Mouse (Mus musculus) left cerebral cortex, postnatal 36 days (tissue): Measurements from ENCODE around the gene Gm10964. TPM values are rescaled to one million over a fixed set of nuclear protein-coding genes. Genes with fewer than 3 reads are reported as not detected.

Experiments used
- DNase-seq, 2 experiments: peaks; one replicate each; pipeline ENCODE4 v3.0.0; 2021 to 2022; ENCODE audit warnings: low spot score in 2 of 2, mixed read lengths in 1 of 2
- intact Hi-C: fragments of 180-260 bp; cut with DNase I; formaldehyde crosslinking; loops from one replicate; pipeline ENCODE4 v1.15.1; 2025
- total RNA-seq, 2 experiments: library from RNA; stranded (reverse); gene quantifications; 2 replicates each; pipeline ENCODE4 v1.2.3; 2021

The Gm10964 gene
- total RNA-seq, 2 experiments from 2014 or later: not detected

DNA sequence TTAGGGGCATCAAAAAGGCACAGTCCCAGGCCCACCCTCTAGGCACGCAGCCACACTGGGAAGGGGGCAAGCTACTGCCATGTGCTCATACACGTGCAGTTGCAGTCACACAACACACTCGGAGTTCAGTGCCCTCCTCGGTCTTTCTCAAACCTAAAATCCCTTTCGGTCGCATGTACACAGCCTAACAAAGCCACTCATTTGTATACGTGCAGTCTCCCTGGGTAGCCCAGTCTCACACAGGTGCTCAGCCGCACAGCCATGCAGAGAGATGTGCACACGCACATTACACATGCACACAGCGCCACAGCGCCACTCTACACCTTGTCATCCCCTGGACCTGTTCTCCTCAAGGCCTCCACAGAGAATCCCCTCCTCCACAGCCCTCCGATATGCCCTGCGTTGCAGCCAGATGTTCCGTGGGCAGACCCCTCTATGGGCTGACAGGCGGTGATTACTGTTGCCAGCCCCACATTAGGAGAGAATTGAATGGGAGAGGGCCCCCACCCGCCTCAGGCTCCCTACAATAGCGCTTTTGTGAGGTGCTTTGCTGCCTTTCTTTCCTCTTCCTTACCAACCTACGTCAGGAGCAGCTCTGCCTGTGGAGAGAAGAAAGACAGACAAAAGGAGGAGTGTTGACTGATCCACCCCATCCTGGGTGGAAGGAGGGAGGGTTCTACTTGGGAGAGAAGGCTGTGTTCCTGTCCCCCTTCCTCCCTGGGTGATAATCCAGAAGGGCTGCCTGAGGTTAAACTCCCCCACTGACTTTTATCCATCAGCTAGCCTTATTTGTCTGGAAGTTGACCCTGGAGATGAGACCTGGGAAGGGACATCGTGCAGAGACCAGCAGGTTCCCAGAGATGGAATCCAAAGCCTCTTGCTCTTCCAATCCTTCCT is 5.1 kb upstream of the Gm10964 start:
- peak; percentile 55 to 63 for DNase-seq
- intact Hi-C loops: loop anchor here (2.0 to 5.0 kb wide), 2 partner anchors 51 to 122 kb away; no protein-coding TSS in a partner anchor

DNA sequence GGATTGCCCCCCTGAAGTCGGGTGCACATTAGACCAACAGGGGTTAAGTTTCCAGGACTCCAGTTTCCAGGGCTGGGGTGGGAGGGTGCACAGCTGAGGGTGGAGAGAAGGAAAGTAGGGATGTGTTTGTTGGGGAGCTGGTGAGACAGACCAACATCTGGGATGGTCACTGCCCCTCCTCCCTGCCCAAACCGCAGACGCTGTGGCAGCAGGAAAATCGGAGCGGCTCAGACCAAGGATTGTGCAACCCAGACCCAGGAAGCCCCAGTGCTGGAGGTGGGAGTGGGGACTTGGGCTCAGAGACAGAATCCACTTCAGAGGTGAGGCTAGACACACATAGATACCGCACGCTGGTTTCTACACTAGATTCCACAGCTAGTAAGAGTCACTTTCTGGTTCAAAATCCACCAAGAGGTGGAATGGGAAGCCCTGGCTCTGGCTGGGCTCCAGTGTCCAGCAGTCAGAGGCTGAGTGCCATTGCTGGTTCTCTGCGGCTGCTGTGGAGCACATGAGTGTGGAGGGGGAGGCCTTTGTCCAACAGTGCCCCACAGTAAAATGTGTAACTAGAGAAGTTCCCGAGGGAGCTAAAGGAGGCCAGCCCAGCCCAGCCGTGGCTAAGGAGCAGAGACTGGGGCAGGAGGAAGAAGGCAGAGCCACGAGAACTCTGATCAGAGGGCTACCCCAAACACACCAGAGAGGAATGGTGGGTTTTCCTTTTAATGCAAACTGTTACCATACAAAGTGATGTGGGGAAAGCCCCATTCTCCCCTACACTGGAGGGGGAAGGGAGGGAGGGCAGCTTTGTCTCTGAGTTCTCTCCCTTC is 4.3 kb upstream of the Gm10964 start:
- no peak for DNase-seq
- intact Hi-C loops: loop anchor here (2.0 to 5.0 kb wide), 4 partner anchors 52 to 303 kb away; partner anchors contain the start of gene Syt6

DNA sequence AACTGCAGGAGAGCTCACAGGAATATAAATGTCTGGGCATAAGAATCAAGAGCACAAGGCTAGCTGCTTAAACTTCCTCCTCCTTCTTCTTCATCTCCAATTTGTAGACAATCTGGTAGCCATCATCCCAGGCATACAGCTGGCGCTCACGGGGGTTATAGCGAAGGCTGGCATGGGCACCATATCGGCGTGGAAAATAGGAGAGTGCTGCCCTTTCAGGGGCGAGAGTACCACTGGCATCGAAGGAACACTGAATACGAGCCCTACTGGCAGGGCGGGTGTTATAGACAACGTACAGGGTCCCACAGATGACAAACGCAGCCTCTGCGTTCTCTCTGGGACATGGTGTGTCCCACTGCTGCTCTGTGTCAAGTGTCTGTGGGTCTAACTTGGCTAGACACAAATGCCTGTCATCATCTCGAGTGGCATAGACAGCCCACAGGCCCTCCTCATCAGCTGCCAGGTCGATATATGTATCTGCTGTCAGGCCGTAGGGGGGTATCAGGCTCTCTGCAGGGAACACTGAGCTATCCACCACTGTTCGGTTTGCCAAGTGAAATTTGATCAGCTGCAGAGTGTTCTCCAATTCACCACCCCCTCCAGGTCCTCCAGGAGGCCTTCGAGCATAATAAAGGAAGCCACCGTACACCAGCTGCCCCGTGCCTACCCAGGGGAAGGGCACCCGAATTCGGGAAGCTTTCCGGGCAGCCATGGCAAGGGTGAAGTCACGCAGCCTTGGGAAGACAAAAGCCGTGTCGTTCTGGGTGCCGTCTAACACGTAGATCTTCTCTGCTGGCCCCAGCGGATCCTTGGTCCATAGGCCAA is 3.2 kb upstream of the Gm10964 start:
- intact Hi-C loops: loop anchor here (2.0 to 5.0 kb wide), 3 partner anchors 53 to 304 kb away; partner anchors contain the start of gene Syt6
- DNase-seq: no peak

DNA sequence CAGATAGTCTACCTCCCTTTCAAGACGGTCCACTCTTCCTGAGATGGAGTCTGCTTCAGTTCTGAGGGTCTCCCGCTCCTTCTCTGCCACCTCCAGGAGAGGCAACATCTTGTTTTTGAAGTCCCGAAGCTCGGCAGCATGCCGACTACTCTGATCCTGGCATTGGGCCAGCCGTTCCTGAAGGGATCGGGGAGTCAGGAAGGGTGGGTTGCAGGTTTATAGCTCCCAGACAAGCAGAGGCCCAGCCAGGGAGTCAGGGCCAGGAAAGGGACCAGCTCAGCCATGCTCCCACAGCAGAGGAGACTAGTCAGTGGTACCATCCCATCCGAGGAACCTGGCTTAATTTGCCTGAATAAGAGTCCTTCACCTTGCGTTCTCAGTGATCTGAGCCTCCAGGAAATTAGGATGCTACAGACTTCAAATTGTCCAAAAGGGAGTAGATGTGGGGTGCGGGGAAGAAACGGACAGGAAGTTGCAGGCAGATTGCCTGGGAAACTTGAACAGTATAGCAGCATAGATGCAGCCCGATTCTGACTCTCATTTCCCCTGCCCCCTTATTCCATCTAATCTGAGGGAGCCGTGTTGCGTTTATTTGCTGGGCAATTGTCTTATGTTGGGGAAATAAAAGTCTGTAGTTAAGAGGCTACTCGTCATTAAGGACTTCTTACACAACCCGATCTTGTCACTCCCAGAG is 2.0 kb upstream of the Gm10964 start:
- DNase-seq: no peak

DNA sequence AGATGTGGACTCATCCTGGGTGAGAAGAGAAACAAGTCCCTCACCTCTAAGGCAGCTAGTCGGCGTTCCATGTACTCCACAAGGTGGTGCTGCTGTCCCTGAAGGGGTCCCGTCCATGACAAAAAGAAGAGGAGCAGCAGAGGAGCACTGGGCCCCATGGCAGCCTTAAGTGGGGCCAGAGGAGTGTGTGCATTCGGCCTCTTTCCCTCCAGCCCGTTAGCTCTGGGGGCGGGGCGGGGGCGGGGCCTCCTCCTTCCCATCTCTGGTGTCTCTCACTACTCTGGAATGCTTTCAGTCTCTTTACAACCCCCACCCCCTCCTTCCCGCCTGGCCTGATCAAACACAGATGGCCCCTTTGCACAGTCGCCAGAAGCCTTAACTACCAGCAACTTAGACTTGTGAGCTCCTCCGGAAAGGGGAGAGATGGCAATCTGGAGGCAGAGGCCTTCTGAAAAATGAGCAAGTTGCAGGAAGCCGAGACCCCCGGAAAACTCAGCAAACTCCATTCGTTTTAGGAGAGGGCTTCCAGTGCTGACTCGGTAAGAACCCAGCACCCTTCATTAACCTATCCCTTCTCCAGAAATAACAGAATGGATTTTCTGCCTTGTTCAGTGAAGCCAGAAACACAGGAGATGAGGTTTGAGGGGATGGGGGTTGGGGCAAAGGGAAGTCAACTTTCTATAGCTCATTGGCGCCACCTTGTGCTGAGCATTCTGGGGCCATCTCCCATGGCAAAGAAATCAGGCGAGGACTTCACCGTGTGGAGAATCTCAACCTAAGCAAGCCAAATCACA is 1.2 kb upstream of the Gm10964 start, which contains the start of gene Olfml3:
Gene Olfml3 (minus strand): TSS at position 224 of the 794 bp plus-strand sequence.
- intact Hi-C loops: loop anchor here (2.0 to 5.0 kb wide), 3 partner anchors 161 to 345 kb away; partner anchors contain the start of gene Syt6
- DNase-seq: peak; percentile 84 to 88

More for the DNA sequence above, 2.0 kb upstream of the Gm10964 start:
- intact Hi-C loops: loop anchor here (5.0 kb wide), 2 partner anchors 160 to 305 kb away; partner anchors contain the start of gene Syt6

DNA sequence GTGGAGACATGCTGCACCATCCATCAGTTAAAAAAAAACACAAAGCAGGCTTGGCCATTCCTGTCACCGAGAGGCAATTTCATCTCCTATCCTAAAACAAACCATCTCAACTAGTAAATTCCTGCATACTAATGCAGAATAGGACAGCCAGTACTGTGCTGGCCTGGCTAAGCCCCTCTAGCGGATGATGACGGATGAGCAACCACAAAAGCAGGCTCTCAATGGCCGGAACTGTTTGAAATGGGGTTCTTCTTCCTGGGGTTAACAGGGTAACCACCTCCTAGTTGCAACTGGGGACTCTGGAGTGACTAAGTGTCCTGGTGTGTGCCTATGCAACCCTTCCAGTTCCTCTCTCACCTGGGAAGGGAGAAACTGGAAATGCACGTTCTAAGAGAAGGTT is 1.2 kb downstream of the Gm10964 start:
- intact Hi-C loops: no loop called here

DNA sequence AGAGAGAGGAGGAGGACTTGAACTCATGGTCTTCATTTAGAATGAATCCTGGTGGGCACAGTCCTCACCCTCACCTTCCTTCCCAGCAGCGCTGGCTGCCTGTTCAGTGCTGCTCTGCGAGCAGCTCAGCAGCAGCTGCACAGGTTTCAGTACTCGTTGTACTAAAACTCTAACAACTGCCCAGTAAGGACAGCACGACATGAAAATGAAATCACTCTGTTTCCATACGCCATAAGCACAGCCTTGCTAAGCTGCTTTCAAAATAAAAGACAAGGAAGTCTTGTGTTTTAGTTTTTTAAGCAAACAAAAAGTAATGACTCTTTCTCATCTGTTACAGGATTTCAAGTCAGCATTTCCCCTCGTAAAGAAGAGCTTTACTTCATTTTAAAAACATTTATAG is 4.0 kb downstream of the Gm10964 start:
- intact Hi-C loops: no loop called here
- DNase-seq: no peak

More for the DNA sequence above, 1.2 kb downstream of the Gm10964 start:
- DNase-seq: no peak

DNA sequence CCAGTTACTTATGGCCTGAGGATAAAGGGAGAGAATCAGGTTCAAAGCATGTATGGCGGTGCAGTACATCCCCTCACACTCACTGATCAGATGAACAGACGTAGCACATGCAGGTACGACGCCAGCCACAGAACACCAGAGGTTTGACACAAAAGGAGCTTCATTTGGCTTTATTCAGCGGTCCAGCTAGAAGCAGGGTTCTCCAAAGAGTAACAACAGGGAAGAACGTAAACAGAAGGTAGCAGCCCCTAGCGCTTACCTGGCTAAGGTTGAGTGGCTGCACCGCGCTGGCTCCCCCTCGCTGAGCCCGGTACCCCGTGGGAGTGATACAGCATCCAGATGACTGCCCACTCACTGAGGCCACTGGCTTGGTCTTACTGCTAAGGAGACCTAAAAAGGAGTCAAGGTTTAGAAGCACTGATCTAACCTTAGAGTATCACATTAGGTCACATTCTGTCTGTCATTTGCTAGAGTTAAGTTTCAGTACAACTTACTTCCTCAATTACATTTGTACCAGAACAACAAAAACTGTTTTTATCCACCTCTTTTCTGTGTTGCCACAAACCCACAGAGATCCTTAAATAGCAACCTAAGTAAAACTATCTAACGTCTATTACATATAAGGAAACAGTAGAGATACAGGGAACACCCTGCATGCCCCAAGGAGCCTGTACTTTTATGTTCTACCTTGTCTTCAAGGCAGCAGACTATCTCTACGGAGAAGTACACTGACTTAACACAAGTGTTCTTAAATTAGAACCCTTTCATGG is 6.0 kb downstream of the Gm10964 start:
- intact Hi-C loops: no loop called here
- DNase-seq: no peak

DNA sequence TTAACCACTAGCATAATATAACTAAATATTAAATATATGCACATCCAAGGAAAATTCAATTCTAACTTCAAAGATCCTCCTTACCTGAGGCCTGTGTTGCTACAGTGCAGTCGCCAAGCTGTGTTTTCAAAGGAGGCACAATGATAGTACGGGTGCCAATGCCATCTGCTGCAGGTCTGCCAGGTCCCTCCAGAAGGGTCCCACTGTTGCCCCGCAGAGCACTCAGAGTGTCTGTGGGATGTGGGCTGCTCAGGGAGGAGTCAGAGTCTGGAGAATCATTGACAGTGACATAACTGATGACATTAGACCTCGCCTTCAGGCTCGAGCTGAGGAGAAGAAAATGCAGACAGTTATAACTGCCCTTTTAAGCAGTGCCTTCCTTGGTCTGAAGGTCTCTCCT is 7.5 kb downstream of the Gm10964 start:
- DNase-seq: no peak
- intact Hi-C loops: no loop called here

DNA sequence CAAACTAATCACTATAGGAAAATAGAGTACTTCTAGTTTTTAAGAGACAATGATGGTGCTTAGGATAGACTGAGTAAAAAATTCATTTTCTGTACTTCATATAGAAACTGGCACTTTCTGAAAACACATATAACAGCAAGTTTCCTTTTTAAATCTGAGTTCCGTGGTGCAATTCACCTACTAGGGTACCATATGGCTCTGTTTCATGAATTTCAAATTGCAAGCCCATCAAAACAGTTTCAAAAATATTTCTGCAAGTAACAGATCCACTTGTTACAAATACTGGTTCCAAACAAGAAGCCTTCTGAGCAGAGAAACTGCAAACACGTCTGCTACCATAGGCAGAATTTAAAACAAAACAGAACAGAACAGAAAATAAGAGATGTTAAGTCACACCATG is 12.4 kb downstream of the Gm10964 start:
- DNase-seq: no peak
- intact Hi-C loops: loop anchor here (5.0 kb wide), 1 partner anchor 136 kb away; no protein-coding TSS in a partner anchor

DNA sequence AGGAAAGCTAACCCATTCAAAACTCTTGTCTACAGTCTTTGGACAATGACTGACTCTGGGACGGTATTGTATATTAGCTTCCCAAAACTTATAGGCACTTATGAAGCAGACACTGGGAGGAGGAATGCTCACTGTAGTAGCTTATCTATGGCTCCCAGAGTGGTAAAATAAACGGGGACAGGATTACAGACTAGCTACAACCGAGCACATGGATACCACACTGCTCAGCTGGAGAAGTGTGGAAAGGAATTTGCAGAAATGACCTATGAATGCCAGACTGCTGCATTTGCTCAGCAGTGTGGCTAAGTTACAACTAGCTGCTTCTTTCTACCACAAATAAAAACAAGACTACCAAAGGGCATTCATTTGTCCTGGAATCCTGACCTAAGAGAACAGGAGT is 16.2 kb downstream of the Gm10964 start:
- intact Hi-C loops: loop anchor here (5.0 kb wide), 1 partner anchor 62 kb away; no protein-coding TSS in a partner anchor
- no peak for DNase-seq

DNA sequence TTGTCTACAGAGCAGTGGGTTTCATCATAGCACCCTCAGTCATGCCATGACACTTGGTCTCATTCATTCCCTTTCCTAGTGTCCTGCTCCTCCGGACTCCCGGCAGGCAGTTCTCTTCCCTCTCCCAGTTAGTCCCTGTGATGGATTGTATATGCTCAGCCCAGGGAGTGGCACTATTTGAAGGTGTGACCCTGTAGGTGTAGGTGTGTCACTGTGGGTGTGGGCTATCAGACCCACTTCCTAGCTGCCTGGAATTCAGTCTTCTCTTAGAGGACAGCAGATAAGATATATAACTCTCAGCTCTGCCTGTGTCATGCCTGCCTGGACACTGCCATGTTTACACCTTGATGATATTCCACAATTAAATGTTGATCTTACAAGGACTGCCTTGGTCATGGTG is 17.8 kb downstream of the Gm10964 start:
- intact Hi-C loops: loop anchor here (5.0 kb wide), 1 partner anchor 60 kb away; no protein-coding TSS in a partner anchor
- no peak for DNase-seq

DNA sequence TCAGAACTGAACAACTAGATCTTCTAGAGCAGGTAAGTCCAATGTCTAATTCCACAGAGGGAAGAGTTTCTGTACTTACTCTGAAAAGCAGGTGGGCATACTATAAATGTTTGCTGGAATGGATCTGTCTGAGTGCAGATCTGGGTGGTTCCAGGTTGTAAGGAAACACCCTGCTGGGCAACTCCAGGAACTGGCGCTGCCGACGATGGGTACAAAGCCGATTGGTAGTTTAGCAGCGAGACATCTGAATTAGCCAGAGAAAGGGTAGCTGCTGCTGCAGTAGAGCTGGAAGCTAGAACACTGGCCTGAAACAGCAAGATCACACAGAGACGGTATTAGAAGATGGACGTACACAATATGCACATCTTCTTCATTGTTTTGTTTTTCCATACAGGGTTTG is 19.3 kb downstream of the Gm10964 start:
- intact Hi-C loops: loop anchor here (5.0 kb wide), 1 partner anchor 59 kb away; no protein-coding TSS in a partner anchor
- DNase-seq: no peak

DNA sequence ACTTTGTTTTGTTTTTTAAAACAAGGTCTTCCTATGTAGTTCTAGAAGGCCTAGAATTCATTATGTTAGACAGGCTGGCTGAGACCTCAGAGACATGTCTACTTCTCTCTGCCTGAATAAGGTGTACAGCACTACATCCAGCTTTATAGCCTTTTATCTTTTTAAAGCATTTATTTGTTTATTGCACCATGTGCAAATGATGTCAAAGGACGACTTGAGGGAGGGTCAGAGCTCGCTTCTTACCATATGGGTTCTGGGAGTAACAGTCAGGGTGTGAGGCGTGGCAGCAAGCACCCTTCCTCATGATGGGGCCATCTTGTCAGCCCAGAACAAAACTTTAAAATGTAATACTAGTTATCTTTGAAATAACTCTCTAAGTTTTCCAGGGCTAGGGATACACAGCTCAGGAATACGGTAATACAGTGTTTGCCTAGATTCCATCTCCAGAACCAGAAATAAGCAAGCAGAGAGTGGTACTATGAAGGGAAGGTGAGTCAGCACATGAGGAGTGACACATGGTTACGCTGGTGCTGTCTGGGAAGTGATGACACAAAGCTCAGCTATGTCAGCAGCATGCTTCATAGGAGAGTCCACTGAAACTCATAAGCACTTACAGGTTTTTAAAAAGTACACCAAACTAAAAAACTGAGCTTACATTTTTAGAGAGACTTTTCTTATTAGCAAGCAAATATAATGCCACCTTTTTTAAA is 20.2 kb downstream of the Gm10964 start:
- no peak for DNase-seq
- intact Hi-C loops: loop anchor here (5.0 kb wide), 1 partner anchor 58 kb away; no protein-coding TSS in a partner anchor

DNA sequence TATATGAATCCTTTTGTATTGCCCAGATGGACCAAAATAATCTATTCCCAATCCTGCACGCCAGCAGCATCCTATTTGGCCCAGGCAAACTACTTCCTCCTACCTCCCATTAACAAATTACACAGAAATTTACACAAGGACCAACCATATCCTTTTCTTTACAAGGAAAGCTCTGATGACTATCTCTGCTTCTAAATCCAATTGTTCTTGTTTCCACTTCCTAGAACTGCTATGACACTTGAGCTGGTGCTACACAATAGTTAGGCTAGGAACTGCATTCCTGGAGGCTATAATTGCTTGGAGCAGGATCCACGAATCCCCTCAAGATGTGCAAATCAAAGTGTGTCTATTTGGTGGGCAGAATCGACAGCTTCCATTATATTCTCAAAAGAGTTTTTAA is 27.6 kb downstream of the Gm10964 start:
- intact Hi-C loops: no loop called here
- no peak for DNase-seq

DNA sequence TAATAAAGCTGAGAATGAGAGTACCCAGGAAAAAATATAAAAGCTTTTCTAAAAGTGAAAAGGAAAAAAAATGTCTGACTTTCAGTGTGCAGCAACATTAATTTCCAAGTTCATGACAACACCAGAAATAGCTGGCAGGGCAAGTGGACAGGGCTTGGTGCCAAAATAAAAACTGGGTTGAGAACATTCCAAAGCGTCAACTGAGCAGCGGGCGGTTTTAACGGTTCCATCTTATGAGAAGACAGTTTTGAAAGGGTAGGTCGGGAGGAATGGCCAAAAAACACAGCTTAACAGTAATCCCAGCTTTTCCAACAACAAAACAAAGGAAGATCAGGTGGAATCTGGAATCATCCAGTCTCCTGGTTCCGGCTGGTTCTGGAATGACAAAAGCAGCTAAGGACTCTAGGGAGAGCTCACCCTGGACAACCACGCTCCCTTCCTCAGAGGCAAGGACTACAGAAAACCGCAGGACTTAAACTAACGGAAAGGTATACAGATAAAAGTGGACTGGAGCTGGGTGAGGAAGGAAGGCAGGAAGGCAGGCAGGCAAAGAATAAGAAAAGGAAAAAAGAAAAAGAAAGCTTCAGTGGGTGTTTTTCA is 32.5 kb downstream of the Gm10964 start:
- intact Hi-C loops: loop anchor here (5.0 kb wide), 1 partner anchor 36 kb away; the partner anchor contains the start of genes Ap4b1, Dclre1b and Gm43064
- no peak for DNase-seq
